Mouse (Mus musculus): Measurements from ENCODE around the gene Gfra4.

The Gfra4 gene

GRCm38 (mm10) chr2:131042988-131043387, at the start of gene Gfra4:
TSS of gene Gfra4 (minus strand) at chr2:131043088.
- in situ Hi-C loops (cut with MboI, MseI), result no loop called here

- in situ Hi-C loops (cut with MboI, MseI), result no loop called here
Observed at GRCm38 (mm10) chr2:131090852-131091251, 48.0 kb upstream of the Gfra4 start.

GRCm38 (mm10) chr2:131089634-131090033, 46.7 kb upstream of the Gfra4 start:
- in situ Hi-C loops (cut with MboI, MseI), result no loop called here

GRCm38 (mm10) chr2:131088581-131088980, 45.7 kb upstream of the Gfra4 start:
- in situ Hi-C loops (cut with MboI, MseI), result no loop called here

GRCm38 (mm10) chr2:131086667-131087390, 43.9 kb upstream of the Gfra4 start, which contains the start of gene Siglec1:
TSS of gene Siglec1 (minus strand) at chr2:131086765.
- in situ Hi-C loops (cut with MboI, MseI), result no loop called here

DNA sequence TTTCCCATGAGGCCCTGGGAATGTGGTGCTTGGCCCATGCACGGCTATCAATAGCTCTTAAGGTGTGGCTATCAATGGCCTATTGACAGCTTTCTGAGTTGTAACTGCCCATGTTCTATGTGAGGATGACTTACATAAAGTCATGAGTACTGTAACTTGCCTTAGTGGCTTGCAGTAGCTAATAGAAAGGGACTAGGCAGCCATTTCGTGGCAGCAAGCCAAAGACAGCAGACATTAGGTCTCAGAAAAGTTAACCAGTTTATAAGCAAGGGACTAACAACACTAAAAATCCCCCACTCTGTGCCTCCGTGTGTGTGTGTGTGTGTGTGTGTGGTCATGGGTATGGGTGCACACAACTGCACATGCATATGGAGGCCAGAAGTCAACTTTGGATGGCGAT, 41.3 kb upstream of the Gfra4 start:
- in situ Hi-C loops (cut with MboI, MseI), result no loop called here

DNA sequence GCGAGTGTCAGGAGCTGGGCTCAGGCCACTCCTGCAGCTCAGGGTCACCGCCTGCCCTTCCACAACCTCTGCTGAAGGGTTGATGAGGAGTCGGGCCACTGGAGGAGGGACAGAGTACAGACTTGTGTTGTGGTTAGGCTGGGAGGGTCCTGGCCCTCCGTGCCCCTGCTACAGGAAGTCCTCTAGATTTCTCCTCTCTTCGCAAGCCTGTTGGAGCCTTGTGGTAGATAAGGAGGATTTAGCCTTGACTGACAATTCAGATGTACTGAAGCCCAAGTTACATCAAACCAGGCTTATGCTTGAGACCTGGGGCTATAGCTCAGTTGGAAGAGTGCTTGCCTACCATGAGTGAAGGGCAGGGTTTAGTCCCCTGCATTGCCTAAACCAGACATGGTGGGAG, 37.6 kb upstream of the Gfra4 start:
- in situ Hi-C loops (cut with MboI, MseI), result no loop called here

GRCm38 (mm10) chr2:131072536-131072935, 29.6 kb upstream of the Gfra4 start:
- in situ Hi-C loops (cut with MboI, MseI), result no loop called here

DNA sequence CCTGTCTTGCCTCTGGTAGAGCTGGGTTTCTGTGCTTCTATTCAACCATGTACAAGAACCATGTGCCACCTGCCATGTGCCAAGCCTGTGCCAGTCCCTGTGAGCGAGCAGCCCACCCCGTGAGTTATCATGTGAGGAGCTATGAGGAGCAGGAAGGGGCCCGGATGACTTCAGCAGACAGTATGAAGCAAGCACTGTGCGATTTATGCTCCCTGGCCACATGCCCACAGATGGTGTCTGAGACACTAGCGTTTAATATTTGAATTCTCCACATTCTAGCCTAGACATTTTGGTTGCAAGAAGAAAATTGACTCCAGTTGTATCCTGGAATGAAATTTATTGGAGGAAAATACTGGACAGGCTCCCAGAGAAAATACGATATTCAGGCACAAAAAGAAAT, 24.6 kb upstream of the Gfra4 start:
- in situ Hi-C loops (cut with MboI, MseI), result no loop called here

DNA sequence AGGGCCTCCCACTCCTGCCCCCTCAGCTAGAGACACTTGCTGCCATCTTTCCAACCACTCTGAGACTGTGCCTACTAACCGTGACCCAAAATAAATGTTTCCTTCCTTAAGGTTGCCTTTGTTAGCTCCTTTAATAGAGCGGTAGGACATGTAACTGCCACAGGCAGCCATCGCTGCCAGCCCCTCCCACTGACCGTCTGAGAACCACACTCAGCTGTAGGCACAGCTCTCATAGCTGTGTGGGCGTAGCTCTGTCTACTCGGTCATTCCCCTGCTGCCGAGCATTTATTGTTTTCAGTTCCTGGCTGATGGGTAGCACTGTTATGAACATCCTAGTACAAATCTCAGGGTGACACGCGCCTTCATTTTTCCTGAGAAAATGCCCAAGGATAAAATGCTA, 23.5 kb upstream of the Gfra4 start:
- in situ Hi-C loops (cut with MboI, MseI), result no loop called here

DNA sequence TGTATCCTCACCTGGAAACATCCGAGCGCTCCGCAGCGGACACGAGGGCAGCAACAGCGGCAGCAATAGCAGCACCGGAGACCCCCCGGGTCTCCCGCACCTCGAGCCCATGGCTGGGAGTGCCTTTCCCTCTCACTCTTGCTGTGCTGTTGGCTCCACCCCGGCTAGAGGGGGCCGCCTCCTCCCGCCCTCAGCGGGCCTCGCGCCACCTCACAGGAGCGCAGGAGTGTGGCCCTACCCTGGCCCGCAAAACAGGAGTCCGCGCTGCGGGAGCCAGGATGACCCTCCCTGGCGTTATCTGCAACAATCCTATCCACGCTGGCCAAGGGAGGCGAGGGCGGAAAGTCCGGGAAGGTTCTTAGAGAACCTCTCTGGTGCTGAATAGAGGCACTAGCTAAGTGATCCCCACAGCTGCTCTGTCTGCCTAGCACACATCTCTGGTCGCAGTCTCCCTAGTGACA, 20.5 kb upstream of the Gfra4 start, which contains the start of gene Adam33:
TSS of gene Adam33 (minus strand) at position 411 of the 461 bp plus-strand sequence.
- in situ Hi-C loops (cut with MboI, MseI), result no loop called here

DNA sequence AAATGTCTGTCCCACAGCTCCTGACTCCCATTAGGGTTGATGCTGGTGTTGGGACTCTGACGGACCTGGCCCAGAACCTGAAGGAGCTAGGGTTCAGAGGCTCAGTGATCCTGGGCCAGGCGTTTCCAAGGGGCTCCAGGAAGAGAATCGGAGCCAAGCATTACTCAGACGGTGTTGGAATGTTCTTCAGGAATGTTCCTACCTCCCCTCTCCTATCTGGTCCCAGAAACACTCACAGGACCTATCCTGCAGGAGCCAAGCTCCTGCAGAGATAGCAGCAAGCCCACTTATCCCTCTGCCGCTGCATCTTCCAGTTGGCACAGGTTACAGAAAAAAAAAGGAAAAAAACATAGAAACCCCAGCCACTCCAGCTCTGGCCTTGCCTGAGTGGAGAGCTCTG, 18.7 kb upstream of the Gfra4 start:
- in situ Hi-C loops (cut with MboI, MseI), result no loop called here

DNA sequence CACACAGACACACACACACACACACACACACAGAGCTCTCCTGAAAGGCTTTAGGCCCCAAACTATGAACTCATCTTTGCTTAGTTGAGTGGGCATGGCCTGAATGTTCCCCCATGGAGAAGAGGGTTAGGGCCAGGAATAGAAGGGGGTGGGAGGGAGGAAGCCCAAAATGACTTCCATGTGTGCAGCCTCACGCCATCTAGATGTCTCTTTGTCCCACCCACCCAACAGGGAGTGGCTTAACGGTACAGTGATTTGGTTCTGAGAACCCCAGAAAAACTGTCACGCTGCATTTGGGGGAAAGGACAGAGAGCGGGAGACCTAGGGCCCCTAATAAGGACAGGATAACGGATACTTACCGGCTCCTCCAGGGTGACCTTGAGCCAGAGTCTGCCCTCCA, 17.9 kb upstream of the Gfra4 start:
- in situ Hi-C loops (cut with MboI, MseI), result no loop called here

DNA sequence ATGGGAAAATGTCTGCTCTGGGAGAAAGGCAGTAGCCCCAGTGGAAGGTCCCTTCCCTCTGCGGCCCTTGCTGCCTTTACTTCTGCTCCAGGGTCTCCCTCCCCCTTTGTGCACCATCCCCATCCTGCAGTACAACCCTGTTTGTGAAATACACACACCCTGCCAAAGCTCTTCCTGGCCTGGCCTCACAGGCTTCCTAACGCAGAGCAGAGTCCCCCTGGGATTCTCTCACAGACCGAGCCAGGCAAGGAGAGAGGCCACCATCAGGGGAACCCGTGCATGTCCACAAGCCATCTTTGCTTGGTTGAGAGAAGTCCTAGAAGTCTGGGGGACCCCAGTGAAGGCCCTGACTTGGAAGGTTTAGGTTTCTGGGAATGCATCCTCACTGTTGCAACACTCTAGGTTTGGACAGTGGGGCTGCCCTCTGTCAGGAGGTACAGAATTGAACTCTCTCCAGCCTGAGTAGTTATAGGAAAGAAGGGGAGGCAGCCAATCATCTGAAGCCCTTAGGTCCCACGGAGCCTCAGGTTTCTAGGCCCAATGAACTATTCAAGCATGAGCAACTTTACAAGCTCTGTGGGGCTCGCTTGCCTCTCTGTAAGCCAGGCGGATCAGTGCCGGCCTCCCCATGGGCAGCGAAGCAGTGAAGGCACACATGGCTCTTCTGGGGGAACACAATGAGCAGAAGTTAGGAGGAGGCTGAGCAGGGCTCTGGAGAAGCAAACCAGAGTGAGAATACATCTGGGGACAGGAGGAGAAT, 17.1 kb upstream of the Gfra4 start:
- in situ Hi-C loops (cut with MboI, MseI), result no loop called here

- in situ Hi-C loops (cut with MboI, MseI), result no loop called here
Observed at GRCm38 (mm10) chr2:131059377-131059776, 16.5 kb upstream of the Gfra4 start.

GRCm38 (mm10) chr2:131058672-131059071, 15.8 kb upstream of the Gfra4 start:
- in situ Hi-C loops (cut with MboI, MseI), result no loop called here

- in situ Hi-C loops (cut with MboI, MseI), result no loop called here
Observed at GRCm38 (mm10) chr2:131056191-131056590, 13.3 kb upstream of the Gfra4 start.

GRCm38 (mm10) chr2:131055631-131056030, 12.7 kb upstream of the Gfra4 start:
- in situ Hi-C loops (cut with MboI, MseI), result no loop called here

GRCm38 (mm10) chr2:131054646-131055264, 11.9 kb upstream of the Gfra4 start:
- in situ Hi-C loops (cut with MboI, MseI), result no loop called here

DNA sequence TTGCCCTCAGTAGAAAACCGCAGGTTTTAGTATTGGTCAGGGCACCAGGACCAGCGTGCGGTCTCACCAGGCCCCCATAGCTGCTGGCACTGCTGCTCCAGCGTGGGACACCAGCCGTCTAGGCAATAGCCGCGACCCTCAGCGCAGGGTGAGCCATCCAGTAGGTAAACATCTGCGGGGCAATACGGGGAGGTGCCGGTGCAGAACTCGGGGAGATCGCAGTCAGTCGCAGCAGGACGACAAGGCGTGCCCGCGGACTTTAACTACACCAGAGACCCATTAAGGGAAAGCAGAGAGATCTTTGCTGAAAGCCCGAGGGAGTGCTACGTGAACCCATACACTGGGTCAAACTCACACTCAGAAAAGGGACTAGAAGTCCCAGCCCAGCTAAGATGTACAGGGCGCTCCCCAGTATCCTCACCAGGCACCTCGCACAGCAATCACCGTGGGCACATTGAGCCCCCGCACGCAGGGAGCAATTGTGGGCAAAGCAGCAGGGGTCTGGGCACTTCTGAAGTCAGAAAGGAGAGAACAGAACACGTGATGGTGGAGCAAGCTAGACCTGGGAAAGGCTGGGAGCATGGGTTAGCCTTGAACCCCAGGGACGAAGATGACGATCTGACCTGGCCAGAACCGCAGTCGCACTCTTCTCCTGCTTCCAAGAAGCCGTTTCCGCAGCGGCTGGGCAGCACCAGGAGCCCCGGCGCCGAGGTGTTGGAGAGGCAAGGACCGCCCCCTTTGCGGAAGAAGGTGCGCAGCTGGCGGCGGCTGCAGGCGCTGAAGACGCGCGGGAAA, 11.2 kb upstream of the Gfra4 start:
- in situ Hi-C loops (cut with MboI, MseI), result no loop called here

- in situ Hi-C loops (cut with MboI, MseI), result no loop called here
Observed at GRCm38 (mm10) chr2:131052862-131053418, 10.1 kb upstream of the Gfra4 start.

Measured in T-helper 1 cell (primary cell).